In genomic region chr19:56231430-56231829, GRCm38 (mm10) we compare ENCODE assay signal across 19 mouse cellular contexts. TPM values are rescaled to one million over a fixed set of nuclear protein-coding genes. Genes with fewer than 3 reads are reported as not detected.
DNase-seq lines count a peak whose midpoint lies in the region; ATAC-seq and TF ChIP-seq lines count a peak whose summit lies in the region.
"Had no signal": no experiment of that assay in that cellular context is flagged by ENCODE, and none has a peak within 500 bp of the region (broad histone marks: within the 10 kb centered on the region; RNA-seq: fewer than 3 reads in every experiment).

No protein-coding gene starts in this region.

- peak overlapping the region; percentile 38 for H3K4me2 ChIP-seq in forebrain, embryonic 13.5 days
- H3K4me2 ChIP-seq in midbrain, embryonic 12.5 days (replicated peaks), result no peak overlapping the region
- no peak overlapping the region for H3K4me2 ChIP-seq in midbrain, embryonic 11.5 days
- H3K4me2 ChIP-seq in embryonic facial prominence, embryonic 14.5 days (ENCODE audit: low read depth, low read length), result no peak overlapping the region
- H3K4me2 ChIP-seq in hindbrain, postnatal 0 days (ENCODE audit: low read depth, low read length), result peak overlapping the region; percentile 37
- H3K4me2 ChIP-seq: liver, embryonic 15.5 days; neural tube, embryonic 12.5 days had no signal

- H3K27ac ChIP-seq in forebrain, embryonic 13.5 days, result 0 out of 2 replicates have a peak overlapping the region, but pooled peaks have one; percentile 32
- no peak overlapping the region for H3K27ac ChIP-seq in forebrain, embryonic 10.5 days
- 0 out of 2 replicates have a peak overlapping the region, but pooled peaks have one; percentile 27 for H3K27ac ChIP-seq in midbrain, embryonic 12.5 days (replicated peaks)
- no peak overlapping the region for H3K27ac ChIP-seq in midbrain, embryonic 11.5 days (ENCODE audit: low read depth, low read length)
- H3K27ac ChIP-seq in embryonic facial prominence, embryonic 14.5 days (replicated peaks; ENCODE audit: low read depth, low read length), result peak overlapping the region; percentile 80
- H3K27ac ChIP-seq in hindbrain, postnatal 0 days, result no peak overlapping the region
- H3K27ac ChIP-seq: layer of hippocampus, adult 2 months; liver, embryonic 15.5 days; neural tube, embryonic 12.5 days had no signal

- no peaks in the 10 kb centered on the region for H3K36me3 ChIP-seq in forebrain, embryonic 13.5 days (ENCODE audit: poor library complexity, severe bottlenecking)
- H3K36me3 ChIP-seq in forebrain, embryonic 10.5 days (replicated peaks), result no peaks in the 10 kb centered on the region
- no peaks in the 10 kb centered on the region for H3K36me3 ChIP-seq in midbrain, embryonic 12.5 days
- no peaks in the 10 kb centered on the region for H3K36me3 ChIP-seq in midbrain, embryonic 11.5 days (ENCODE audit: control insufficient read depth, insufficient read depth, low read length)
- H3K36me3 ChIP-seq in embryonic facial prominence, embryonic 14.5 days (ENCODE audit: control insufficient read depth, insufficient read depth, low read length), result no peaks in the 10 kb centered on the region
- H3K36me3 ChIP-seq in hindbrain, postnatal 0 days (ENCODE audit: insufficient read depth, low read length), result no peaks in the 10 kb centered on the region
- H3K36me3 ChIP-seq: liver, embryonic 15.5 days; neural tube, embryonic 12.5 days had no signal

- peaks cover 6% of the 10 kb centered on the region for H3K9me3 ChIP-seq in forebrain, embryonic 13.5 days (replicated peaks)
- peaks cover 7% of the 10 kb centered on the region for H3K9me3 ChIP-seq in forebrain, embryonic 10.5 days
- peaks cover 3% of the 10 kb centered on the region; the same call in 1 of the 2 replicates for H3K9me3 ChIP-seq in midbrain, embryonic 12.5 days
- peaks cover 4% of the 10 kb centered on the region; the same call in 1 of the 2 replicates for H3K9me3 ChIP-seq in midbrain, embryonic 11.5 days (ENCODE audit: control insufficient read depth, low read length)
- no peaks in the 10 kb centered on the region for H3K9me3 ChIP-seq in embryonic facial prominence, embryonic 14.5 days (ENCODE audit: control insufficient read depth, low read length)
- no peaks in the 10 kb centered on the region for H3K9me3 ChIP-seq in hindbrain, postnatal 0 days (ENCODE audit: low read length)
- H3K9me3 ChIP-seq: neural tube, embryonic 12.5 days had no signal

- peaks cover 3% of the 10 kb centered on the region; the same call in 1 of the 2 replicates for H3K27me3 ChIP-seq in forebrain, embryonic 13.5 days
- H3K27me3 ChIP-seq in forebrain, embryonic 10.5 days (ENCODE audit: poor library complexity, severe bottlenecking), result no peaks in the 10 kb centered on the region
- H3K27me3 ChIP-seq in midbrain, embryonic 12.5 days, result no peaks in the 10 kb centered on the region
- no peaks in the 10 kb centered on the region for H3K27me3 ChIP-seq in midbrain, embryonic 11.5 days (ENCODE audit: control insufficient read depth, insufficient read depth, low read length)
- no peaks in the 10 kb centered on the region for H3K27me3 ChIP-seq in embryonic facial prominence, embryonic 14.5 days (replicated peaks; ENCODE audit: control insufficient read depth, insufficient read depth, low read length)
- no peaks in the 10 kb centered on the region for H3K27me3 ChIP-seq in hindbrain, postnatal 0 days (ENCODE audit: insufficient read depth, low read length)
- H3K27me3 ChIP-seq: liver, embryonic 15.5 days; neural tube, embryonic 12.5 days had no signal

- 0 out of 2 replicates have a peak overlapping the region, but pooled peaks have one; percentile 2 for H3K4me3 ChIP-seq in forebrain, embryonic 13.5 days
- no peak overlapping the region for H3K4me3 ChIP-seq in forebrain, embryonic 10.5 days
- no peak overlapping the region for H3K4me3 ChIP-seq in midbrain, embryonic 12.5 days
- H3K4me3 ChIP-seq in midbrain, embryonic 11.5 days (ENCODE audit: low read depth, low read length), result no peak overlapping the region
- H3K4me3 ChIP-seq in embryonic facial prominence, embryonic 14.5 days (ENCODE audit: low read depth, low read length), result no peak overlapping the region
- H3K4me3 ChIP-seq in hindbrain, postnatal 0 days (ENCODE audit: low read length), result no peak overlapping the region
- H3K4me3 ChIP-seq: layer of hippocampus, adult 2 months; liver, embryonic 15.5 days; neural tube, embryonic 12.5 days had no signal

- no peak overlapping the region for H3K9ac ChIP-seq in forebrain, embryonic 13.5 days
- H3K9ac ChIP-seq in midbrain, embryonic 12.5 days (replicated peaks), result no peak overlapping the region
- H3K9ac ChIP-seq in midbrain, embryonic 11.5 days (ENCODE audit: low read length), result no peak overlapping the region
- H3K9ac ChIP-seq in embryonic facial prominence, embryonic 14.5 days (ENCODE audit: low read depth, low read length), result no peak overlapping the region
- H3K9ac ChIP-seq in hindbrain, postnatal 0 days (replicated peaks; ENCODE audit: low read length), result no peak overlapping the region
- H3K9ac ChIP-seq: liver, embryonic 15.5 days; neural tube, embryonic 12.5 days had no signal

- peak; percentile 59; the same call in 1 of the 2 replicates for ATAC-seq in forebrain, embryonic 13.5 days
- no peak for ATAC-seq in midbrain, embryonic 12.5 days (ENCODE audit: low FRiP score, low read depth)
- no peak for ATAC-seq in midbrain, embryonic 11.5 days (ENCODE audit: low FRiP score)
- no peak for ATAC-seq in embryonic facial prominence, embryonic 14.5 days (ENCODE audit: low read depth)
- no peak for ATAC-seq in hindbrain, postnatal 0 days

- DNase-seq in forebrain, embryonic 10.5 days (ENCODE audit: extremely low spot score, low spot score), result no peak
- no peak for DNase-seq in midbrain, embryonic 11.5 days (ENCODE audit: low spot score, missing footprints)
- DNase-seq in embryonic facial prominence, embryonic 14.5 days (ENCODE audit: low spot score), result no peak
- no peak for DNase-seq in hindbrain, postnatal 0 days (ENCODE audit: low spot score)
- DNase-seq in adrenal gland, adult 18-20 months (ENCODE audit: low spot score in 2 of 2), result no peak
- no peak for DNase-seq in thymus, postnatal 4 days
- DNase-seq: adrenal gland, postnatal 14 days; heart, postnatal 36 days; kidney, adult 2 months; right cerebral cortex, adult 18-20 months; thymus, adult 2 months had no signal

- no peak for TF ChIP-seq CTCF in hindbrain, postnatal 0 days (IDR thresholded peaks at IDR 0.05; ENCODE audit: low read depth)

- H3K4me1 ChIP-seq in forebrain, embryonic 13.5 days, result peaks cover 25% of the 10 kb centered on the region
- peaks cover 18% of the 10 kb centered on the region for H3K4me1 ChIP-seq in forebrain, embryonic 10.5 days
- H3K4me1 ChIP-seq in midbrain, embryonic 12.5 days, result peaks cover 18% of the 10 kb centered on the region
- no peaks in the 10 kb centered on the region for H3K4me1 ChIP-seq in midbrain, embryonic 11.5 days (ENCODE audit: control insufficient read depth, insufficient read depth, low read length)
- H3K4me1 ChIP-seq in embryonic facial prominence, embryonic 14.5 days (ENCODE audit: control insufficient read depth, insufficient read depth, low read length), result peaks cover 30% of the 10 kb centered on the region
- H3K4me1 ChIP-seq in hindbrain, postnatal 0 days (ENCODE audit: insufficient read depth, low read length), result 0 out of 2 replicates have a peak, but pooled peaks cover 9% of the 10 kb centered on the region
- H3K4me1 ChIP-seq: liver, embryonic 15.5 days; neural tube, embryonic 12.5 days had no signal

- 48% methylated on average over 8 of the region's 8 CpGs for WGBS in forebrain, embryonic 13.5 days
- 85% methylated on average over 8 of the region's 8 CpGs for WGBS in forebrain, embryonic 10.5 days
- WGBS in midbrain, embryonic 12.5 days, result 73% methylated on average over 8 of the region's 8 CpGs
- WGBS in midbrain, embryonic 11.5 days, result 79% methylated on average over 8 of the region's 8 CpGs
- 83% methylated on average over 8 of the region's 8 CpGs for WGBS in embryonic facial prominence, embryonic 14.5 days
- WGBS in hindbrain, postnatal 0 days, result 38% methylated on average over 8 of the region's 8 CpGs

RNA-seq across cellular contexts. Expression of gene Habp2, which starts 55.5 kb away (rescaled TPM):
- polyA plus RNA-seq in forebrain, embryonic 13.5 days (2015; fragmentation: Nextera tagmentation; extraction: Ambion mirVana), result 0.10 TPM in 1 of 2 replicates, not detected in the other
- not detected in 2 replicates for polyA plus RNA-seq in forebrain, embryonic 10.5 days (2016; fragmentation: Nextera tagmentation; extraction: Ambion mirVana)
- 0.13 TPM in 1 of 2 replicates, not detected in the other for polyA plus RNA-seq in midbrain, embryonic 12.5 days (2016; fragmentation: Nextera tagmentation; extraction: Ambion mirVana)
- polyA plus RNA-seq in midbrain, embryonic 11.5 days (2014; fragmentation: Nextera tagmentation; extraction: Ambion mirVana), result not detected in 2 replicates
- polyA plus RNA-seq in embryonic facial prominence, embryonic 14.5 days (2014; fragmentation: Nextera tagmentation; extraction: Ambion mirVana), result 0.26 and 0.54 TPM in 2 replicates
- total RNA-seq in hindbrain, postnatal 0 days (2014; rRNA removed), result not detected in 2 replicates
- not detected in 2 replicates for polyA plus RNA-seq in hindbrain, postnatal 0 days (2015; fragmentation: Nextera tagmentation; extraction: Ambion mirVana)
- total RNA-seq in adrenal gland, adult 18-20 months (2021), result under 1 TPM in 1 of 2 experiments, not detected in 1; 0.20 TPM
- total RNA-seq: heart, postnatal 36 days; layer of hippocampus, adult 2 months; left cerebral cortex, postnatal 14 days; megakaryocyte-erythroid progenitor cell, adult 5-6 weeks had no signal
- polyA plus RNA-seq: frontal cortex, adult 2 months; neural tube, embryonic 12.5 days had no signal

Comparison
In these comparisons a context has a peak if more than half of its experiments do, and no peak if none do; other contexts are left out.
1. H3K27ac ChIP-seq: peak in forebrain, embryonic 13.5 days (single experiment), midbrain, embryonic 12.5 days (single experiment) and embryonic facial prominence, embryonic 14.5 days (single experiment); none in forebrain, embryonic 10.5 days (single experiment), midbrain, embryonic 11.5 days (single experiment) and hindbrain, postnatal 0 days (single experiment).
2. H3K4me2 ChIP-seq: peak in forebrain, embryonic 13.5 days (single experiment) and hindbrain, postnatal 0 days (single experiment); none in midbrain, embryonic 12.5 days (single experiment), midbrain, embryonic 11.5 days (single experiment) and embryonic facial prominence, embryonic 14.5 days (single experiment).